Mouse (Mus musculus): Measurements from ENCODE around the gene Ethe1.

DNA sequence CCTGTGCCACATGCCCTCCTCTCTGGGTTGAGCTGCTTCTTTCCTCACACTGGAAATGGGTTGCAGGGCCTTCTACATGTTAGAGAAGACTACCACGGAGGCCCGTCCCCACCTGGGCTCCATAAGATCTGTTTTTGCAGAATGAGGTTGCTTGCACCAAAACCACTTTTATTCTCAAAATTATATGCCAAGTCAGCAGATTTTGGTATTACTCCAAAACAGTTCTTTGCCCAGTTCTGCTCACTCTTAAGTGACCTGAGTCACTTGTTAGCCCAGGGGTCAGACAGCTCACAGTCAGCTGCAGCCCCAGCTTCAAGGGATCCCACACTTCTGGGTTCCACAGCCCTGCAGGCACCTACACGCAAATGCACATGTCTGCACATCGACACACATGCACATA is 25.9 kb upstream of the Ethe1 start:
- TF ChIP-seq TCF12 (IDR thresholded peaks at IDR 0.05; ENCODE audit: insufficient read depth, poor library complexity, severe bottlenecking) (no peak), POLR2A (IDR thresholded peaks at IDR 0.05; ENCODE audit: insufficient read length, low read depth) (no peak), SRF (IDR thresholded peaks at IDR 0.05; ENCODE audit: control insufficient read depth, insufficient read length, low read depth) (no peak), E2F4 (IDR thresholded peaks at IDR 0.05; ENCODE audit: insufficient read depth) (no peak), MAX (IDR thresholded peaks at IDR 0.05; ENCODE audit: low read depth) (no peak), MYOG (IDR thresholded peaks at IDR 0.05; ENCODE audit: control insufficient read depth in 1 of 3, insufficient read depth in 1 of 3, insufficient read length in 2 of 3, low read depth in 2 of 3) (no peak), USF1 (IDR thresholded peaks at IDR 0.05; ENCODE audit: low read depth) (no peak), POLR2AphosphoS2 (IDR thresholded peaks at IDR 0.05; ENCODE audit: insufficient read length, low read depth) (no peak)

Measured in myocyte (in vitro differentiated cells).